Mouse (Mus musculus): ENCODE results near the gene Antxr1. TPM values are rescaled to one million over a fixed set of nuclear protein-coding genes. Genes with fewer than 3 reads are reported as not detected.

The Antxr1 gene
- 0.21 TPM for polyA plus RNA-seq (2017; shearing (Covaris generic))

GRCm38 (mm10) chr6:87335091-87335934, at the start of gene Antxr1:
Gene Antxr1, minus strand, starts transcription at chr6:87335821.

GRCm38 (mm10) chr6:87373057-87373456, 37.4 kb upstream of the Antxr1 start, which contains the start of gene Gkn2:
Gene Gkn2, plus strand, starts transcription at chr6:87373357.

GRCm38 (mm10) chr6:87350829-87351228, 15.2 kb upstream of the Antxr1 start, which contains the start of gene Gkn1:
Gene Gkn1, minus strand, starts transcription at chr6:87350942.

GRCm38 (mm10) chr6:87104123-87104796, 231.4 kb downstream of the Antxr1 start, which contains the start of gene D6Ertd527e:
Gene D6Ertd527e, plus strand, starts transcription at chr6:87104746.

Other genes with a start within 250 kb of the Antxr1 start
- 0.26 TPM for gene D6Ertd527e, start 231.1 kb downstream of the Antxr1 start, polyA plus RNA-seq (2017; shearing (Covaris generic))
- gene Gkn1, start 15.1 kb upstream of the Antxr1 start, polyA plus RNA-seq (2017; shearing (Covaris generic)): not detected
- gene Gkn2, start 37.5 kb upstream of the Antxr1 start, polyA plus RNA-seq (2017; shearing (Covaris generic)): not detected
- gene Gkn3, start 53.1 kb upstream of the Antxr1 start, polyA plus RNA-seq (2017; shearing (Covaris generic)): not detected
- not detected for gene Bmp10, start 93.2 kb upstream of the Antxr1 start, polyA plus RNA-seq (2017; shearing (Covaris generic))
- 183 TPM for gene Arhgap25, start 197.4 kb upstream of the Antxr1 start, polyA plus RNA-seq (2017; shearing (Covaris generic))